Mouse (Mus musculus) frontal cortex, postnatal 14 days (tissue): ENCODE measurements around the gene Hamp2.
"Not testable (repeated sequence)": the region's sequence is repeated elsewhere in the genome, so short reads cannot be mapped to it uniquely, and the experiment has no call there.

Source experiments
- DNase-seq, 2 experiments: peaks; one replicate each; pipeline ENCODE4 v3.0.0; 2022; ENCODE audit warnings: low spot score in 2 of 2

The Hamp2 gene

DNA sequence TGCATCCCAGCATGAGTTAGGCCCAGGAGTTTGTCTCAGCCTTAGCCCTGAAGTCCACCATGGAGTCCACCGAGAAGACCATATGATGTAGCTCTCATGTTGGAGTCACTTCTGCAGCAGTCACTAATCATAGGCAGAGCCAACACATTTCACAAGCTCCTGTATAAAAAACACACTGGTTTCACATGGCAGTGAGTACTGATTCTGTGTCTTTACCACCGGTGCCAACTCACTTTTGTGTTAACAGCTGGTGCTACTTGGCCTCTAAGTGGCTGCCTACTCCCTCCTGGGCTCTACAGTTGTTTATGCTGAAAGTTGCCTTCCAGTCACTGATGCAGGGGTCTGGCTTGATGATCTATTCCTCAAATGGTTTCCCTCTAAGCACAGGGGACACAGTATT, at the start of gene Hamp2:
Hamp2 (minus strand) TSS at position 101 of the 400 bp plus-strand sequence.
- DNase-seq: not testable (repeated sequence)

DNA sequence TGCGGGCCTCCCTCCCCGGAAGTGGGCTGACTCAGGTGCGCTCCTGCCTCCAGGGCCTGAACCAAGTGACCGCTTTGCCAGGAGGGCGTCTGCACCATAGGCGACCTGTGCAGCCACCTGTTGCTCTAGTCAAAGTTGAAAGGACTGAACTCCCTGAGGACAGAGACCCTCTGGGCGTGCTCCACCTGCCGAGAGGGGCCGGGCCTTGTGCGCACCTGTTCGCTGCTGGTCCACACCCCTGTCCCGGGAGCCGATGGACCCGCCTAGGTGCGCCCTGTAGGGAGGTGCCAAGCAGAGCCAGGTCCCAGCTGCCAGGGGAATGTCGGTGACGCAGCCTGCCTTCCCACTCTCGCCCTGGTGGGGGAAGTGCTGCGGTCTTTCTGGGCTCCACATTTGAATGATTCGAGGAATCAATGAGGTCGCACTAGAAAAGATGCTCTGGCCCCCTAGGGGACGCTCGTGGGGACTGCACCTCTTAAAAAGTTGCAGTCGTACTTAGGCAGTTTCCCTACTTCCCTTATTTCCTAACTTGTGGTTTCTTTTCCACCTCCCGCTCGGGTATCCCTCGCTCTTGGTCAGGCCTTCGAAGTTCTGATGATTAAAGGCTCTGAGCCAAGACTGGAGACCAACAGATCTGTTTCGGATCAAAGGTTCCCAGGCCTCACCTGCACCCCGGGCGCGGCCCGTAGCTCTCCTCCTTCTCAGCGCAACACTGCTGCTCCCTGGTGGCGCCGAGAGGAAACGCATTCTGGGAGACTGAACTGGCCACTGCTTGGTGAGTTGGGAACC, 49.2 kb upstream of the Hamp2 start, which contains the start of gene Fam187b:
Fam187b (plus strand) TSS at position 290 of the 789 bp plus-strand sequence.
- DNase-seq: peak; percentile 71 to 72

DNA sequence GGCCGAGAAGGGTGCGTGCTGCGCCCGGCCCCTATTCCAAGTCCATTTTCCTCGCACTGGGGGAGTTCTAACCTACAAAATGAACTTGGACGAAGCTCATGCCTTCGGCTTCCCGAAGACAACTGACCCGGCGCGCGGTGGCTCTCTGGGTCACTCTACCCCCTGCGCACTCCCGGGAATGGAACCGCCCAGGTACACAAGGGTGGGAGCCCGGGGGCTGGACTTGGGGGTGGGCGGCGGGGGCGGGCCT, 48.7 kb upstream of the Hamp2 start, which contains the start of gene Lsr:
Lsr (minus strand) TSS at position 214 of the 250 bp plus-strand sequence.
- DNase-seq: no peak

DNA sequence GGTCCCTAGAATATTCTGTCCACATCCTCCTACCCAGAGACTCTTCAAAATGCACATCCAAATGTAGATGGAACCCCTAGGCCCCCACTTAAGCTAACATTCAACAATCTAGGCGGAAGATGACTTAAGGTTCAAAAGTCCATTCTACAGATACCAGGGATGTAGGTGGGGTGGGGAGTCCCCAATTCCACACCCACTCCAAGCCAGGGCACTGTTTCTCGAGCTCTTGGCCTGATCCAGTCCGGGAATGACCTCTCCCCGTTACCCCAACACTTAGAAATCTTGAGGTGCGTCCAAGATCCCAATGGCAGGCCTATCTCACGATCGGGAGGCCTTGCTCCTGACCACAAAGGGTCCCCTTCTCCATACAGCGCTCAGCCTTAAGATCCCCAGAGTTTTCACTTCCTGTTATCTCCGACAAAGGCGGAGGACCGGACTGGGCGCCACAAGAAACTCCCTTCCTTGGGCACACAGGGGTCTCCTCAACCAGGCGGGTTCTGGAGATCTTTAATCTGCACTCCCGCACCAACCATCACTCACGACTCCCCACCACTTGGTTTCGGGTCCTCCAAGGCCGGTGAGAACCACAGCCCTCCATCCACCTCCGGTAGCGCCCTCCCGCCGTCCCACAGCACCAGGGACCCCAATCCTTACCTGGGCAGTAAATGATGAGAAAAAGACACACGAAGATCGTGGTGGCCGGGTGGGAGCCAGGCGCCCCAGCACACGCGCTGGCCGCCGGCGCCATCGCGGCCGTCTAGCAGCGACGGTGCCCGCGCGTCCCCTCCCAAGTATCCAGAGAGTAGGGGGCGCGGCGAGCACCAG, 48.2 kb upstream of the Hamp2 start:
- no peak for DNase-seq

DNA sequence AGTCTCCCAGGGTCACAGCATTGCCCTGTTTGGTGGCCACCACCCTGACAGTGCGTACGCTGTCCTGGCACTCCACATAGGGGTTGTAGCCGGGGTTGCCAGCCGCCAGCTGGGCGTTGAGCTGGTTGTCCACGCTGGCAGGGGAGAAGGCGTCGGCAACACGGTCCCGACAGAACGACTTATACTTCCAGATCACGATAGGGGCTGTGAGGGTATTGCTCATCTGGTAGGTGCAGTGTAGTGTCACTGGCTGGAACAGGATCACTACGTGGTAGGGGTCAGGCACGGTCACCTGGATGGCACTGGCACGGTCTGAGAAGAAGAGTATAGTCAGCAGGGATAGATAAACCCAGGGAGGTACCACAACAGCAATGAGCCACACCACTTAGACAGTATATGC, 47.4 kb upstream of the Hamp2 start:
- DNase-seq: no peak

DNA sequence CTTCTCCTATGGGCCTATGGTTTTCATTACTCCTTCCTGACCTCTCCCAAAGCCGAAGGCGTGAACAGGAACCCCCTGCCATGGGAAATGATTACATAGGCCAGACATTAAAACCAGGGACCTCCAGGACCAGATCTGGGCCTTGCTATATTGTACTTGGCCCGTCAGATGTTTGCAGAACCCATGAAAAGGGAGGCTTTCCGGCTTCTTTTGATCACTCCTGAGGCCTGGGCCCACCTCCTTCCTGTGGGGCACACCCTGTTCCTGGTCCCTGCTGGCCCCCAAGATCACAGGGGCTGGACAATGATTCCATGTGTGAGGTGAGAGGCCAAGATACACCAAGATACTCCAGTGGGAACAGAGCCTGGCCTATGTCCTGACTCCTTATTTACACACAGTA, 44.7 kb upstream of the Hamp2 start:
- no peak for DNase-seq

DNA sequence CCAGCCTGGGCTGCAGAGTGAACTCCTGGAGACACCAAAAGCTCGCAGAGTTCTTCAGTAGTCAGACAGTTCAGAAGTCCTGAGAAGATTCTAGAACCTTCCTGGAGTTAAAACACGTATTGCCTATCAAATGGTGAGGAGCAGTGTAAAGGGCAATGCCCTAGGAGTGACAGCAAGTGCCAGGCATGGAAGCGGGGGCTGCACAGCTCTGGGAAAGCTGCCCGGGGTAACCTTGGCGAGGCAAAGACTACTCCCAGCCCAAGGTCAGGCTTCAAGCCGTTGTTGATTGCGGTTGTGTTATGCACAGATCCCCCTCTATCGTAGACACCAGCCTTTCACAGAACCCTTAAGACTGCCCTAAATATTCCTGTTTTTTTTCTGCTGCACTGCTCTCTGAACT, 44.1 kb upstream of the Hamp2 start:
- DNase-seq: no peak

DNA sequence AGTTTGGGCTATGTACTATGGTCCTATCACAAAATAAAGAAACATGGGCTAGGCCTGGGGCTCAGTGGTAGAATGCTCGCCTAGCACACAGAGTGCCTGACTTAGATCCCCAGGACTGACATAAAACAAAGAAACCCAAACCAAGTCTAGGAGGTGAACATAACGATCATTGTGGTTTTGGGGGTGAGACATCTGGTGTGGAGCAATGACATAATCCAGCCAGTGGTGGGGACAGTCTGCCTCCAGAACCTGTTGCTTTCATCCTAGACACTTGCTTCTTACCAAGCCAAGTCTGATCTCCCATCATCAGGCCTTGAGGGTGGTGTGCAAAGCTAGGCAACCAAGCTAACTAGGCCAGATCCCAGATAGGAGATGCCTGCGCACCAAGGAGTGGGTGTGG, 42.2 kb upstream of the Hamp2 start:
- DNase-seq: no peak

DNA sequence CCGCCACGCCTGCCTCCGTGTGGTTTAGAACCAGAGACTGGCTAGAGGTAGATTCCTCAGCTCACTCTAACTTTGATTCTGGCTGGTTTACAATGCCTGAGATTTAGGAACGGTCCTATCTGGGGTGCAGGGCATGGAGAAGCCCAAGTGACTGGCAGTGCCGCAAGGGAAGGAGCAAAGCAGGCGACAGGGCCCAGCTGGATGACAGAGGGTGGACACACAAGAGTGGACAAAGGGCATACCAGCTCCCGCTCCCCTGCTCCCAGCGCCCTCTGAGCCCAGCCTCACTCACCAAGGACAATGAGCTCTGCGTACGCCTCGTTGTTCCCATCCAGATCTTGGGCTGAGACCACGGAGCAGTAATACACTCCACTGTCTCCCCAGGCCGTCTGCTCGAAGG, 41.2 kb upstream of the Hamp2 start:
- DNase-seq: no peak

DNA sequence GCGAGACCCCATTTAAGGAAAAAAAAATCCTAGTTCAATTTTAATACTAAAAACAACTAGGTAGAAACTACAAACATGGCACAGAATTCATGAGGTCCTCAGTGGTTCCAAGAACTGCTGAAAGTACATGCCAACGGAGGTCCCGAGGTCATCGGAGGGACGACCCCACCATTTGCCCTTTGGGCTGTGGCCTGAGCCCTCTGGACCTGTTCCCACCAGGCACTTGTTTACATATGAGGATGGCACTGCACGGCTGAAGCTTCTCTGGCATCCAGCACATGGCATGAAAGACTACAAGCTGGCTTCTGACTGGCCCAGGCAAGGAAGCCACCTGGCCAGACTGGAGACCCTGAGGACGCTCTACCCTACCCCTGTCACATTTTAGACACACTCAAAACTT, 39.9 kb upstream of the Hamp2 start:
- DNase-seq: no peak

DNA sequence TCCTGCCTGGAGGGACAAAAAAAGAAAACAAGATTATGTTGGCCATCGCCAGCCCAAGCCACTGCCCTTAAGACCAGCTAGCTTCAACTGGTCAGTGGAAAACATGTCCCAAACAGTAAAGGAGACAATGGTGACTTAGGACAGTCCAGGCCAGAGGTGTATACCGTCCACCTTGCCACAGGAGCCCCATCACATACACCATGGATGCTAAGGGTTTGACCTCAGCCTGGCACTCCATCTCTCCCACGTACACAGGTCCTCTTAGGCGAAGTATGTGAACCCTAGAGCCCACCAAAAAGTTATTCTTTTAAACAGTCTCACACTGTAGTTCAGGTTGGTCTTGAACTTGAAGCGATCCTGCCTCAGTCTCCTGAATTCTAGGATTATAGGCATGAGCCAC, 38.4 kb upstream of the Hamp2 start:
- DNase-seq: no peak

DNA sequence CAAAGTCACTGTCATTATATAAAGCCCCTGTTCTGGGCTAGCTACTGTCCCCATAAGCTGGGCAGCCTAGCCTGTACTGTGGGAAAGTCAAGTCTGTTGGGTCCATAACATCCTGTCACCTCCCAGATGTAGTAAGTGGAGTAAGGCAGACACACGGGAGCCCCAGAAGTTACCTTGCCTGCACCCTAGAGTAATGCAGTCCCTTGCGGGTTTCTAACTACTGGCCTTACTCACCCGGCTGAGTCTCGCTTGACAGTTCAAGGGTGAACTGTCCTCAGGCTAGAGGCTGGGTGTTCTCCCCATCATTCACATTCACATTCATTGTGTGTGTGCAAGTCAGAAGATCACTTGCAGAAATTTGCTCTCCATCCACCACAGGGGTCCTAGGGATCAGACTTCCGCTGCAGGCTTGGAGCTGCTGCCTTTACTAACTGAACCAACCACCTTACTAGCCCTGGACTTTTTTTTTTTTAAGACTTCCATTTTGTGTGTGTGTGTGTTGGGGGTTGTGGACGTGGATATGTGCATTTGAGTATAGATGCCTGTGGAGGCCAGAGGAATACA, 35.4 kb upstream of the Hamp2 start:
- no peak for DNase-seq

DNA sequence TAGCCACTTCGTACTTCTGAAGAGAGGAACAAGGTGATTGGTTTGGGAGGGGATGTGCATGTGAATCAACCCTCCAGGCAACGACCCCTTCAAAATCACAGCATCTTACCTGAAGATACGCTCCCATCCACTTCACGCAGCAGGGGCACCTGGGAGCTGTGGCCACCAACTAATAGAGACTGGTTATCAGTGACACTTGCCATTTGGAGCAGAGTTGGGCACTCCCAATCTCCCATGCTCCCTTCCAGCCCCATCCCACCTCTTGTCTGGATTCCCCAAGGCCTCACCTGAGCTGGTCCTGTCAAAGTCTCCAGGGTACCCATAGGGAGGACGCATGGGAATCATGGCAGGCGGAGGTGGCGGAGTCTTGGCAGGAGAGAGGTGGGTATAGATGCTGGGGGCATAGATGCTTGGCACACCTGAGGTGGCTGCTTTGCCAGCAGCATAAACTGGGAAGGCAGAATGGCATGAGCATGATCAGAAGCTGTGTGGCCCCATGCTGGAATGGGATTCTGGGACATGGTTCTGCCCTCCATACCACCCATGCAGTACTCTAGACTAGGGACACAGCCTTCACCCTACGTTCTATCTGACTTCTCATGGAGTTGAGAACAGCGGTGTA, 34.5 kb upstream of the Hamp2 start:
- DNase-seq: no peak

DNA sequence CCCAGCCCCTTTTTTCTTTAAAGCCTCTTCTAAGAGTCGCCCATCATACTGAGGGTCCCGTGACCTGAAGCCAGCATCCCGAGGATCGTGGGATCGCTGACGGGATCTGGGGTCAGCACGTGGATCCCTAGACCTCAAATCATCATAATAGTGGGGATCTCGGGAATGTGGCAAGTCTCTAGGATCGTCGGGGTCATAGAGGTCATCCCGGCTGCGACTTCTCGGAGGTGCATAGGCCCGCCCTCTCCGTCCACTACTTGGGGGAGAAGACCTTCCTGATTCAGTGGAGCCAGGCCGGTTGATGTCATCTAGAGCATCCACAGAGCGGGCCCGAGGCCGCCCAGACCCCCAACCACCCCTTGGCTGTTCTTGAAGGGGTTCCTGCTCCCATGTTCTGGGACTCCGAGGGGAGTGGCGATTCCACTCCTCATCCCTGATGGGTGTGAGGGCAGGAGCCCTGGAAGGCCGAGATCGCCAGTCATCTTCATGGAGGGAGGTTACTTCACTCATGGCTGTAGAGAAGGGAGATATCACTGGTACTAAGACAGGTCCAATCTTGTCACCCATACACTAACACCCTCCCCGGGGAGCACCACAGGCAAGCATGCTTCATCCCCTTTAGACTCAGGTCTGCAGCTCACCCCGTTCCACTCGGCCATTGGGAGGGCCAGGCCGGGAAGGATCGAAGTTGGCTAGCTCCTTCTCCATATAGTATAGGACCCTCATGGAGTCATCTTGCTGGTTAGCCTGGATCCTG, 33.8 kb upstream of the Hamp2 start:
- no peak for DNase-seq

DNA sequence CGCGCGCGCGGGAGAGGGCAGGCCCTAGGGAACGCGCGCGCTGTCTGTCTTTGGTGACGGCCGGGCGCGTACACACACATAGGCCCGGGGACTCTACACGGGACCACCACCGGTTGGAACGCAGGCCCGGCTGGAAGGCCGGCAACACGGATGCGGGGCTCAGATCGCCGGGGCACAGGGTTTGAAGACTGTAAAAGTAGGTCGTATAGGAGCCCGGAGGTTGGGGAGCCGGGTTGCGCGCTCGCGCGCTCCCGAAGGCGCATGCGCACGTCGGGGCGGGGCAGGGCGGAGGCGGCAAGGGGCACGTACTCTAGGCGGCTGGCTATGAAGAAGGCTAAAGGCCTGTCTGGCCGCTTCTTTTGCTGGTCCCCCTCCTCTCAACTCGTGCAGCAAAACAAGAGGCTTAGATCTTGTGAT, 32.9 kb upstream of the Hamp2 start:
- DNase-seq: peak; percentile 85 to 87

DNA sequence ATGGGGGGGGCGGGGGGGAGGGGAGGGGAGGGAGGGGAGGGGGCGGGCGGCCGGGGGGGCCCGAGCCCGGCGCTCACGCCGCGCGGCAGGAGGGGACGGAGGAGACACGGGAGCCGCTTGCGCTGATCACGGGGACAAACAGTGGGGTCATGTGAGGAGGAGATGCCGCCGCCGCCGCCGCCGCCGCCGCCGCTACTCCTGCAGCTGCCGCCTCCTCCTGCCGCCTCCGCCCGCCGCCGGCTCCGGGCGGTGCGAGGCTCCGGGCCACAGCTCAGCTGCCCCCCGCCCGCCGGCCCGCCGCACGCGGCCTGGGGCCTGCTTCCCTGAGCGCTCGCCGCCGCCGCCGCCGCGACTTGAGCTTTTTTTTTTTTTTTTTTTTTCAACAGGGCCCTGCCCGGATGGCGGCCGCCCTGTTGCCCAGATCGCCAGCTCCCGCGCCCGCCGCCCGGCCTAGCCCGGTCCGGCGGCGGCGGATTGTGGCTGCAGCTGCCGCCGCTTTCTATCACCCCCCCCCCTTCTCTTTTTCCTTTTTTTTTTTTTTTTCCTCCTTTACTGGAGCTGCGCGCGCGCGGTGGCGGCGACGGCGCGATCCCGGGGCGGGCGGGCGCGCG, 32.4 kb upstream of the Hamp2 start, which contains the start of gene Usf2:
Usf2 (minus strand) TSS at position 48 of the 611 bp plus-strand sequence.
- DNase-seq: peak; percentile 64

DNA sequence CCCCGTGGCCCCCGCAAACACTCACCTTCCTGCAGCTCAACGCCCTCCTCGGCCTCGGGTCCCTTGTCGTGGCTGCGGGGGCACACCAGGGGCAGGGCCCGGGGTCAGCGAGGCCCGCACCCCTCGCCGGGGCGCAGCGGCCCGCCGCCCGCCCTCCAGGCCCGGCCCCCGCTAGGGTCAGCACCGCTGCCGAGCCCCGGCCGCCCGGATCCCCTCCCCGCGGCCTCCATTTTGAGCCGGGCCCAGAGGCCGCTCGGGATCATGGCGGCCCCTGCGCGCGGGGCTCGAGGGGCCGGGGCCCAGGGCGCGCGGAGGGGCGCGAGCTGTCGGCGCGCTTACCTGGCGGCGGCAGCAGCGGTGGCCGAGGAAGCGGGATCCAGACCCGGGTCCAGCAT, 31.9 kb upstream of the Hamp2 start:
- no peak for DNase-seq

DNA sequence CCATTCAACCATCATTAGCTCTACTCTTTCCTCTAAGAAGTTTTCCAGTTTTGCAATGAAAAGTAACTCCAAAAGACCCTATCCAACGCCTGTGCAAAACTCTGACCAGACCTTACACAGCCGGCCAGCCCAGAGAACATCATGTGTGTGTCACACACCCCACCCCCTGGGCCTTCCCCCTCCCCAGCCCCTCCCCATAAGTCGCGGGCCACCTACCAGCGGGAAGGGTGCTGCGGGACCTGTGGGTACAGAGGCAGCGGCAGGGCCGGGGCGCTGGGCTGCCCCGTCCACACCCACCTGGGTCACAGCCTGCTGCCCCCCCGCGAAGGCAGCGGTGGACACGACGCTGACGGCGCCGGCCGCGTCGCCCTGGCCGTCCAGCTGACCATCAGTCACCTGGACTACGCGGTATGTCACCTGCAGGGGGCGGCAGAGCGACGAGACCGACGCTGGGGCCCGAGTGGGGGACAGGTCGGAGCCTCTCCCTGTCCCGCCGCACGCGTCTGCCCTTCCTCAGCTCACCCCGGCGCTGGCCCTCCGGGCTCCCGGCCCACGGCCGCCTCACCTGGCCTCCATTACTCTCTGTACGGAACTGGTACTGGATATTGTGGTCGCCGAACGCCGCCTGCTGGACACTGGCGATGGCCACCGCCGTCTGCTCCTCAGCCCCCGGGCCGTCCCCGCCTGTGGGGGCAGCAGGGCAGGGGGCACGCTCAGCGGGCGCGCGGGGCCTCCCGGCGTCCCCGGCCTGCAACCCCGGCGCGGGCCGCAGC, 31.3 kb upstream of the Hamp2 start:
- peak; percentile 68 to 72 for DNase-seq

DNA sequence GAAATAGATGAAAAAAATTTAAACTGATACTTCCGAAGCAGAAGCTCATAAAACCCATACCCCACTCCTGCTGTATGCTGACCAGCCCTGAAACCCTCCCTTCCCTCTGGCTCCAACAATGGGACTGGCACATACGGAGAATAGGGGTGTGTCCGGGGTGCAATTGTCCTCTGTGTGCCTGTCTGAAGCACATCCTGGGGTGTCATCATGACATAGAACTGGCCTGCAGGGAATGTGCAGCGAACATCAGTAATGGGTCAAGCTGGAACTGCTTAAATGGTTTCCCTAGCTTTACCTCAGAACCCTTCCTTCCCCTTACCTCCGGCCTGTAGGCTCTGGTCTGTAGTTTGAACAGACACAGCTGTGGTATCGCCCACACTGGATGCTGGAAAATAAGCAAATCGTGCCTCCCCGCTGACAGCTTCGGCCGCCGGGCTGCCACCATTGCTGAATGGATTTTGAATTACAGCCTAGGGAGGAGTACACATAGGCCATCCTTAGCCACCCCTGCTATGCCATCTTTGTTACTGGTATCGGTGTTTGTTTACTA, 30.6 kb upstream of the Hamp2 start:
- no peak for DNase-seq

DNA sequence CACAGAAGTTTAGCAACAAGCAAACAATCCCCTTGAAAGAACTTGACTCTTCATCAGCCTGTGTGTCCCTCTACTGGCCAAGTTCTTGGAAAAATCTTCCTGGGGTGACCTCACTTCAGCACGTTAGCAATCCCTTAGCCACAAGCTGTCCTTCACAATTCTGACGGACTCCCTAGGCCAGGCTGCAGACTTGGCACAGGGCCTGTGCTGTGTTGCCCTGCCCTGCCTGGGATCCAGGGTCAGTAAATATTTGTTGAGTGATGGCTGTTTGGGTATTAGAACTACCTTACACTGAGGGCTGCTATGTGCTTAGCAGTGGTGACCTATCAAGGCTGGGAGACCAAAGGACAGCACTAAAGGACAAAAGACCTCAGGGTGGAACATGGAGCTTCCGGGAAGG, 29.6 kb upstream of the Hamp2 start:
- no peak for DNase-seq
